Mouse (Mus musculus): ENCODE data around the gene Nedd4.

DNA sequence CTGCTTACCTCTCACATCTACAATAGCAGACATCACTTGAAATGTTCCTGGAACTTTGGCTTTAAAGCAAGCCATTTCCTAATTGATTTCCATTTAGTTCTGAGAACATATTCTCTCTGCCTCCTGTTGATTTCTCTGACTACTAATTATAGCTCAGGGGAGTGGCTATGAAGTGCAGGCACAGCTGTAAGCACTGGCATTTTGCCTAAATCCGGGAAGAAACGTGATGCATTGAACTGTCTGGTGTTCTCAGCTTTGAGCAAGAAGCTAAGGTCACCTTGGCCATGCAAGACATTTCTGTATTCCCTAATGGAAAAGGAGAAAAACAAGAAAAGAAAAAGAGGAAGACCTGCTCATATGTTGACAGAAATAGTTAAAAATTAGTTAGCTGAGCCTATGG is 33.6 kb upstream of the Nedd4 start:
- peak; percentile 82 to 90 (median 89) for TF ChIP-seq MYOD1 (IDR thresholded peaks at IDR 0.05; ENCODE audit: control insufficient read depth in 1 of 3, insufficient read length in 2 of 3, low read depth in 2 of 3)
- TF ChIP-seq POLR2AphosphoS2 (IDR thresholded peaks at IDR 0.05; ENCODE audit: insufficient read length, low read depth): no peak
